Mouse (Mus musculus) liver, adult 2 months (tissue): ENCODE results near the gene Rhbdd1.

Experiments
- CTCF ChIP-seq: fragments of 200-500 bp; IDR thresholded peaks from 2 replicates; pipeline ENCODE4 v1.5.1; 2011; ENCODE audit warnings: low read depth, low read length, control low read depth
- POLR2A ChIP-seq: fragments of 200-500 bp; IDR thresholded peaks from 2 replicates; pipeline ENCODE4 v1.6.1; 2011; ENCODE audit warnings: low read length, control low read depth; ENCODE audit not compliant: insufficient read depth; ENCODE audit errors: extremely low read depth

DNA sequence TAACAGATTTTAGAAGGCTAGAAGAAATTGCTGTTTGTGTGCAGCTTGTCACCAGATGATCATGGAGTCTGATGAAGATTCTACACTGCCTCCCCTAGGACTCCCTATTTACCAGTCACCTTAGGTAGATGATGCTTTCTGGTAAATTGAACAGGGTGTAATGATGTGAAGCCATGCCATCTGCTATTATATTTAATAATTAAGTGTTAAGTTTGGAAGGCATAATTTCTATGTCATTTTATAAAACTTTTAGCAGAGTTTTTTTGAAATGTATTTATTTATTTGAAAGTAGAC is 13.6 kb downstream of the Rhbdd1 start:
- TF ChIP-seq POLR2A (no peak), CTCF (no peak)
